Mouse (Mus musculus) spleen, adult 18-20 months (tissue): ENCODE data around the gene Ciart.
"Not testable (repeated sequence)": the region's sequence is repeated elsewhere in the genome, so short reads cannot be mapped to it uniquely, and the experiment has no call there.

Experiments
- DNase-seq, 2 experiments: peaks; one replicate each; pipeline ENCODE4 v3.0.0; 2022; ENCODE audit warnings: mixed read lengths in 2 of 2

Ciart gene

DNA sequence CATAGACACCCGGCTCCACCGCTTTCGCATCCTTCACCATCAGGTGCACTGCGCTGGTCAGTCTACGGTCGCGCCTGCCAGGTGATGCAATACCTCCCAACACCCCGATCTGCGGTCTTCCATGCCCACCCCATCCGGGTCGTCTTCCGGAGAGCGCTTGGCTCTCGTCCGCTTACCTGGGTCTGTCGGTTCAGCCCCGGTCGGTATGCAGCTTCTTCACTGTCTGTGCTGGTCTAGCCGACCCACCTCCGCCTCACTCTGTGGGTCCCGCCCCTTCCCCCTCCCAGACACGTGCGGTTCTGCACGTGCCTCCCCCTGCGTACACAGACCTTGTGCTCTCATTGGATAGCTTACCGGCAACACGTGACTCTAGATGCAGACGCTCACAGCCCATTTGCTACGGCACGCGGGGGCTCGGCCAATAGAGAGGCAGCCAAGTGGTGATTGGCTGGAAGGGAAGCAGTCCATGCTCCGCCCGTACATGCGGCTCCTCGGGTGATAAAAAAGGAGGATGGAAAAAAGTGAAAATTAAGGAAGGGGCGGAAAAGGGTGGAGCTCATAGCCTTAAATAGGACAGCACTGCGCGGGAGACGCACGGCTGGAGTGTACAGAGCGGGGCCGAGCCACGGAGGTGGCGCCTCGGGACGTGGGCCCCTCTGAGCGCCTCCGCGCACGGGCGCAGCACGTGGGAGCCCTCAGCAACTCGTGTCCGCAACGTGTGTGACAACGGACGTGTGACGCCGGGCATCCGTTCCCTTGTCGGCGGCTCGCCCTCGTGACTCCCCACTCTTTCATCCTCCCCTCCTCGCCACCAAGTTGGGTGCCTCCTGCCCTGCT, at the start of gene Ciart:
Gene Ciart, minus strand, starts transcription at position 273 of the 837 bp plus-strand sequence.
- peak; percentile 78 to 82 for DNase-seq

DNA sequence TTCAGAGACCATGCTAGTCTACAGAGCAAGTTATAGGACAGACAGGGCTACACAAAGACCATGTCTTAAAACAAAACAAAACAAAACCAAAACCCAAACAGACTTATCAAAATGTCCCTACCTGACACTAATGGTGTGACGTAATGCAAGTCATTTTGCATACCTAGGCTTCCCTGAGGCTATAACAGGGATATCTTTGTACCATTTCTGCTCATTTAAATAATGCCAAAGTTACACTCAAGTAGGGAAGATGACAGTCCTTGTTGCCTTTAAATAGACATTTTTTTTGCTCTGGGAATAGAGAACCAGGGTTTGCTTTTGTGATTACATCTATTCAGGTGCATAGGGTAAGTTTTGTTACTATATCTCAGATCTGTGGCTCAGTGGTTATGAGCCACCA, 49.4 kb upstream of the Ciart start:
- no peak for DNase-seq

DNA sequence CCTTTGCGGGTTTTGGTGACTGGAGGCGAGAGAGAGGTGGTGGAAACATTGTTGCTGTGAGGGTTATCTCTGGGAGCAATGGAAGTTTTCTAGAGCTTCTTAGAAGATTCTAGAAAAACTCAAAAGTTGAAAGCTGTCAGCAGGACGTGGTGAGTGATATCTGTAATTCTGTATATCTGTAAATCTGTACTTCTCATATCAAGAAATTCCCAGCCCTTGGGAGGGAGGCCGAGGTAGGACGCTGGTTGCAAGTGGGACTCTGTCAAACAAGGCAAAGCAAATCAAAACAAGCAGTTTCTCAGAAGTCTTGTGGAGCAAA, 48.4 kb upstream of the Ciart start:
- DNase-seq, result no peak

- DNase-seq, result peak; percentile 42 to 56
Measured at GRCm38 (mm10) chr3:95929581-95930470, 47.8 kb upstream of the Ciart start.

- DNase-seq, result peak; percentile 94 to 96
Measured at GRCm38 (mm10) chr3:95928658-95929503, 46.8 kb upstream of the Ciart start, which contains the start of gene Anp32e. Anp32e (plus strand) TSS chr3:95929246.

- no peak for DNase-seq
Measured at GRCm38 (mm10) chr3:95928261-95928657, 46.2 kb upstream of the Ciart start.

DNA sequence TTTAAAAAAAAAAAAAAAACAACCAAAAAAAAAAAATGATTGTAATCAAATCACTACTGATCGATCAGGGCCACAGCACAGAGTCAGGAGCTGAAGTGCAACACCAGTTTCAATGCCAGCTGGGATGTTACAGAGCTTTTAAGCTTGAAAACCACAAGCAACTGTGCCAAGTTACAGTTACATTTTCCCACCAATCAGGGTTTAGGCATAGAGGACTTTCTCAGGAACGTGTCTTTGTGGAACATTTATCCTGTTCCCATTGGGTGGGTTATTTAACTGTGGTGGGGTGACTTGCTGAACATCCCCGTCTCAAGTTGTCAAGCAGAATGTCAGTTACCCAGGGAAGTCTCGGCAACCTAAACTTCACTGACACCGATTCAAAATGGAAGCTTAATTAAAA, 43.0 kb upstream of the Ciart start:
- no peak for DNase-seq

- no peak for DNase-seq
Measured at GRCm38 (mm10) chr3:95924185-95924584, 42.1 kb upstream of the Ciart start.

- not testable (repeated sequence) for DNase-seq
Measured at GRCm38 (mm10) chr3:95923429-95923828, 41.4 kb upstream of the Ciart start.

GRCm38 (mm10) chr3:95920532-95920931, 38.5 kb upstream of the Ciart start:
- DNase-seq, result not testable (repeated sequence)

DNA sequence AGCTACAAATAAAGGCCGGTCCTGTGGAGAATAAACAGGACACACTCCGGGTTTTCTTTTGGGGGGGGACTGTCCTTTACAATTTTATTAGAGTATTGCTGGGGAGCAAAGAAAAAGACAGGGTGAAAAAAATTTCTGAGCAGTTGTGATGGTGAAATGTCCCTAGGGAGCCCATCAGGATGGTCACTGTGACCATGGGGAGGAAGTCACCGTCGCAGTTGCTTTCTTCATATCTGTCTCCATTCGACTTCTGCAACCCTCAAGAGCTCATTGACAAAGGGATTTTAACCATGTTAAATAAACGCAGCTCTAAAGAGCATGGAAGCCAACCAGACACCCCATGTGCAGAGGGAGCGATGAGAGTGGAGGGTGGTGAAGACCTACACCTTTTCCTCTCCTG, 34.7 kb upstream of the Ciart start:
- DNase-seq, result no peak

DNA sequence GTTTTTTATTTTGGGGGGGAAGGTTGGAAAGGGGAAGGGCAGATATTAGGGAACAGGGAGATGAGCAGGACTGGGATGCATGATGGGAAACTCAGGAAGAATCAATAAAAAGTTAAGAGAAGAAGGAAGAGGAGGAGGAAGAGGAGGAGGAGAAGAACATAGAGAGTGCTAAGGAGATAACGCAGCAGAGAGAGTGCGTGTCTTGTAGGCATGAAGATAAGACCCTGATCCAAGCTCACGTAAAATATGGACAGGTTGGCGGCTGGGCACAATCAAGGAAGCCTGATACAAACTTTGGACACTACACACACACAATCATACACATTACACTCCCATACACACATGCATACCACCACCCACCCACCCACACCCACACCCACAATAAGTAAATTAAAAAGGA, 32.7 kb upstream of the Ciart start:
- DNase-seq, result no peak

DNA sequence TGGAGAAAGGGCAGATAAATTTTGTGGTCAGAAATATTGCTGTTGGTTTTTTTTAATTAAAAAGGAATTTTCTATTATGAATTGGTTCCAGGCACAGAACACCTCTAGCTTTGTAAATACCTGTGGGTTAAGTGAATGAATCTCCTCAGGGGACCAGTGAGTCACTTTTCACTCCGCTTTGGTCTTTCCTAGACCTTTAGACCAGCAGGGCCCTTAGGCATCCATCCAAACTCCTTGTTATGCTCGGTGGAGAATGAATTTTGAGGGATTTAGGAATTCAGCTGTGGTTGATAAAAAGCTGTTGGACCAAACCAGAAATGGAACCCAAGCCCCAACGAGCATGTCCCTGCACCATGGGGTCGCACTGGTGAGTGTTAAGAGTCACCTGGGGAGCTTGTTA, 25.6 kb upstream of the Ciart start:
- DNase-seq, result no peak

DNA sequence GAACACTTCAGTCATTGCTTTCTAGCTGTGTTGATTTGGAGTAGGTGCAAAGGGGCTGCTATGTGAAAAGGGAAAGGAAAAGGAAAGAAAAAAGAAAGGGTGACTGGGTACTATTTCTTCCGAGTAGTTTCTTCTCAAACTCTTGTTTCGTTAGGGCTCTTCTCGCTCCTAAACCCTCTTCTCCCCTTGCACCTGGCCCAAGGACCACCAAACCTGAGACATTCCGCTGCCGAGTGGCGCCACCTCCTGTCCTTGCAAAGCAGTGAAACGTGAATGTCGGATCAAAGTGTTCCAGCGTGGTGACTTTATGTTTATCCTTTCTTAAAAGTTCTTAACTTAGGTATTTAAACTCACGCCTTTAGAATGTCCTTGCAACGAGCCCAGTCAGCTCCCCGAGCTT, 24.8 kb upstream of the Ciart start:
- DNase-seq, result peak in 1 of 2 experiments; percentile 64

GRCm38 (mm10) chr3:95905940-95906492, 24.0 kb upstream of the Ciart start:
- DNase-seq, result peak in 1 of 2 experiments; percentile 45

- no peak for DNase-seq
Measured at GRCm38 (mm10) chr3:95905146-95905939, 23.3 kb upstream of the Ciart start.

GRCm38 (mm10) chr3:95904568-95904967, 22.5 kb upstream of the Ciart start, which contains the start of gene Car14:
Car14 (minus strand) TSS chr3:95904691.
- no peak for DNase-seq

GRCm38 (mm10) chr3:95903753-95904502, 21.9 kb upstream of the Ciart start:
- DNase-seq, result no peak

DNA sequence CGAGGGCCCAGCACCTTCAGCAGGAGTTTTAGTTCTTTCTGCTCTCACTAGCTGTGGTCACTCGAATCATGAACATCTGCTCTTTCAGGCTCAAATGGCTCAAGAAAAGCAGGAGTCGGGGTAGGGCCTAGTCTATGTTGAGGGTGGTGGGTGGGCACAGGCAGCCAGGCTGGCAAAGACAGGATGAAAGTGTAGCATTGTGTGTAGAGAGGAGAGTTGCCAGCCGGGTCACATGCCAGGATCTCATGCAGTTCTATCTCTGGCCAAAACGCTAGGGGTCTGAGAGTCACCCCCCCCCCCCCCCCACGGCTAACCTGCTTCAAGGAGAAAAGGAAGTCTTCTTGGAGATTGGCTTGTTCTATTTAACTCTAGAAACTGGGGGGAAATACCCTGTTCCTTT, 20.6 kb upstream of the Ciart start:
- DNase-seq, result no peak

DNA sequence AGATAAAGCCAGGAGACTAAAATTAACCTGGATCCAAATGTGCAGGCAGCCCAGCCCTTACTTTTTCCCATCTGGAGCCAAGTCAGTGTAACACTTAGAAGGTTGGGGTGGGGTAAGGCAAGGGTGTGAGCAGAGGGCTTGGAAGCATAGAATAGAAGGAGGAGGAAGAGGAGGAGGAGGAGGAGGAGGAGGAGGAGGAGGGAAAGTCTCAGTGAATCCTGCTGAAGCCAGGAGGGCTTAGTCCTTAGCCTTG, 20.2 kb upstream of the Ciart start:
- no peak for DNase-seq
